Mouse (Mus musculus) midbrain, embryonic 15.5 days (tissue): Measurements from ENCODE around the gene Ly6g6d. TPM values are rescaled to one million over a fixed set of nuclear protein-coding genes. Genes with fewer than 3 reads are reported as not detected.

Experiments used
- ATAC-seq: fragments of 200-750 bp; cut with Nextera tagmentation; replicated peaks from 2 replicates; pipeline ENCODE4 v1.8.0; 2017; ENCODE audit warnings: moderate TSS enrichment
- H3K27ac ChIP-seq: fragments of 300-500 bp; sonication (generic); 2 replicates; pipeline ENCODE4 v1.5.1; 2015; ENCODE audit warnings: mild to moderate bottlenecking, inconsistent platforms
- H3K27me3 ChIP-seq: fragments of 300-500 bp; sonication (generic); replicated peaks from 2 replicates; pipeline ENCODE4 v1.6.1; 2015; ENCODE audit warnings: inconsistent platforms
- H3K36me3 ChIP-seq: fragments of 300-500 bp; sonication (generic); replicated peaks from 2 replicates; pipeline ENCODE4 v1.6.1; 2015; ENCODE audit warnings: inconsistent platforms
- H3K4me1 ChIP-seq: fragments of 300-500 bp; sonication (generic); 2 replicates; pipeline ENCODE4 v1.6.1; 2015; ENCODE audit warnings: inconsistent platforms
- H3K4me2 ChIP-seq: fragments of 300-500 bp; sonication (generic); 2 replicates; pipeline ENCODE4 v1.6.1; 2015; ENCODE audit warnings: inconsistent platforms, mild to moderate bottlenecking, moderate library complexity
- H3K4me3 ChIP-seq: fragments of 300-500 bp; sonication (generic); 2 replicates; pipeline ENCODE4 v1.5.1; 2015; ENCODE audit warnings: mild to moderate bottlenecking, inconsistent platforms
- H3K9ac ChIP-seq: fragments of 300-500 bp; sonication (generic); 2 replicates; pipeline ENCODE4 v1.6.1; 2015; ENCODE audit warnings: mild to moderate bottlenecking, inconsistent platforms
- H3K9me3 ChIP-seq: fragments of 300-500 bp; sonication (generic); 2 replicates; pipeline ENCODE4 v1.6.1; 2016; ENCODE audit warnings: inconsistent platforms
- whole genome bisulfite sequencing: fragments of 180-500 bp; shearing (Covaris S2); methylation state at CpG from one replicate; pipeline ENCODE4 v1.1.7; 2015; ENCODE audit warnings: mixed read lengths; 5-methylcytosine and 5-hydroxymethylcytosine counted together
- polyA plus RNA-seq: library from polyadenylated mRNA; unstranded; fragments of >200 nt; fragmentation: Nextera tagmentation; extraction: Ambion mirVana; gene quantifications from 2 replicates; pipeline ENCODE4 v1.2.1, GENCODE M21; 2015

Gene Ly6g6d
- polyA plus RNA-seq, 1 experiment from 2014 or later, result 1.9 TPM

DNA sequence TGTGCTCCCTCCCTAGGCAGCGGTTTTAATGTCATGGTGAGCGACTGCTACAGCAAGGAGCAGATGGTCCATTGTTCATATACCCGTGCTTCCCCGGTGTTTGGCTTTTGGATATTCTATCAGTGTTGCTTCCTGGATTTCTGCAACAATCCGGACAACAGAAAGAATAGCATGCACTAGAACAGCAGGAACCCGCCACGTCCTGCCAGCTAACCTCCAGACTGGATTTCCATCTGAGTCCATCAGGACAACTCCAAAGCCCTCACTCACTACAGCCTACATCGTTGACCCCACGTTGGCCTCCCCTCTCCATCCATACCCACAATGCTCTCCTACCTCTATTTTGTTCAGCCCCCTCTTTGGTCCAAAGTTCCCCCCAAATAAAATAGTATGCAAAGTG is 33.9 kb upstream of the Ly6g6d start:
- no peaks in the 10 kb centered on the region for H3K9me3 ChIP-seq
- H3K4me1 ChIP-seq, result no peaks in the 10 kb centered on the region
- H3K36me3 ChIP-seq, result peaks cover 13% of the 10 kb centered on the region
- no peak for ATAC-seq
- 74% methylated on average over 9 of the region's 9 CpGs for WGBS
- H3K4me2 ChIP-seq, result no peak overlapping the region
- no peaks in the 10 kb centered on the region for H3K27me3 ChIP-seq
- no peak overlapping the region for H3K9ac ChIP-seq
- no peak overlapping the region for H3K4me3 ChIP-seq
- H3K27ac ChIP-seq, result no peak overlapping the region

DNA sequence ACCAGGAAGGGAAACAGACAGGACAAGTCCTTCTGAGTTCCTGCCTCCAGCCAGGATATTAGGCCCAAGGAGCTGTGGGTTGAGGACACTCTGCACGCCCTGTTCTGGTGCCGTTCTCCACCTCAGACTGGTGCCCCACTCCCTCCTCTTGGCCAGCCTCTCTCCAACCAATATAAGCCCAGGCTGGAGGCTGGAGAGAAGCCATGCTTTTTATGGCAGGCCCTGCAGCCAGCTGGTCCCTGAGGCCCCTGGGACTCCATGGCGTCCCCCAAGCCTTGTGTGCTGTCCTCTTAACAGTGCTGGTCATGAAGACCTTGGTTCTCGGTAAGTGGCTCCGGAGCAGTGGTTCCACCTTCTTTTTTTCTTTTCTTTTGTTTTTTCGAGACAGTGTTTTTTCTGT is 30.2 kb upstream of the Ly6g6d start, which contains the start of gene Ly6g5c:
Ly6g5c (plus strand) TSS at position 183 of the 400 bp plus-strand sequence.
- WGBS, result 82% methylated on average over 6 of the region's 6 CpGs
- no peak within 1 kb of the TSS for H3K9ac ChIP-seq
- H3K36me3 ChIP-seq, result peaks cover 7% of the 10 kb centered on the region; the same call in 1 of the 2 replicates
- peaks cover 6% of the 10 kb centered on the region; the same call in 1 of the 2 replicates for H3K4me1 ChIP-seq
- no peak for ATAC-seq
- no peak within 1 kb of the TSS for H3K27ac ChIP-seq
- no peaks in the 10 kb centered on the region for H3K27me3 ChIP-seq
- H3K9me3 ChIP-seq, result no peaks in the 10 kb centered on the region
- no peak within 1 kb of the TSS for H3K4me2 ChIP-seq
- no peak within 1 kb of the TSS for H3K4me3 ChIP-seq

DNA sequence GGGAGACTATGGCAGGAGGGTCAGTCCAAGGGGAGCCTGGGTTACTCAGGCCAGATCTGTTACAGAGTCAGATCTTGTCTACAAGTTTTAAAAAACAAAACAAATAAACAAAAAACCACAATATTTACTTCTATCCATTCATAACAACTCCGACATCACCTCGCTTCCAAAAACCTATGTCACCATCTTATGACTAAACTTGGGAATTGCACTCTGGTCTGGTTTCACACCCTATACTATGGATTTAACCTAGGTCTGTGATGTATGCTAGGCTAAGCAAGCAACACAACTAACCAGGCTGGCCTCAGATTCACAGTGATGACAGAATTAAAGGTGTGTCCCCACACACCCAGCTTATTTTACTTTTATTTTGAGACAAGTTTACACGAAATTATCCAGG is 28.7 kb upstream of the Ly6g6d start:
- WGBS, result 70% methylated on average over 3 of the region's 3 CpGs
- H3K27ac ChIP-seq, result no peak overlapping the region
- H3K36me3 ChIP-seq, result peaks cover 22% of the 10 kb centered on the region; the same call in 1 of the 2 replicates
- ATAC-seq, result no peak
- H3K27me3 ChIP-seq, result no peaks in the 10 kb centered on the region
- H3K9ac ChIP-seq, result no peak overlapping the region
- H3K9me3 ChIP-seq, result no peaks in the 10 kb centered on the region
- H3K4me1 ChIP-seq, result peaks cover 6% of the 10 kb centered on the region; the same call in 1 of the 2 replicates
- no peak overlapping the region for H3K4me3 ChIP-seq
- H3K4me2 ChIP-seq, result no peak overlapping the region

DNA sequence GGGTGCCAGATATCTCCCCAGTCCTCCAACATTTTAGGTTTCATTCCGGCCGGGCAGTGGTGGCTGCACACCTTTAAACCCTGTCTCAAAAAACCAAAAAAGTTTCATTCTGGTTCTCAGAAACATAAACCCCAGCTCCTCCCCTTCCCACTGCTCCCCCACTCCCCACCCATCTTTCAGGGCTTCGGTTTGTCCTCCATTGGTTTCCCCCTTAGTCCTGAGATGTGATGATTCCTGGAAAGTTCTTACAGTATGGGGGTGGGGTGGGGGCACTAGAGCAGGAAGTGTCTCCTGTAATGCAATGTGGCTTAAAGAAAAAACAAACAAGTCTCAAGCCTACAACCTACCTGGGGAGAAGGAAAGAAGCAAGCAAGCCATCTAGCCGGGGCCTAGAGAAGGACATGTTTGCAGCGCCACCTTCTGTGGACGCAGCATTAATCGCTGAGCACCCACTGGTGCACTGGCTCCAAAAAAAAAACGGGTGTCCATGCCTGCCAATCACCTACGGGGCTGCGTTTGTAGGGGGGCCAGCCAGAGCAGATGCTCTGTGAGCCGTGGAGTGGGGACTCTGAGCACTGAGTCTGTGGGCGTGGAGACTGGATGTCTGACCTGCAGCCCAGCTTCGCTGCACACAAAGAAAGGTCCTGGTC is 28.0 kb upstream of the Ly6g6d start:
- Histone ChIP-seq H3K4me1 (peaks cover 6% of the 10 kb centered on the region; the same call in 1 of the 2 replicates), H3K4me2 (peak overlapping the region; percentile 26), H3K36me3 (peaks cover 28% of the 10 kb centered on the region; the same call in 1 of the 2 replicates), H3K4me3 (no peak overlapping the region), H3K9ac (0 out of 2 replicates have a peak overlapping the region, but pooled peaks have one; percentile 7), H3K27me3 (no peaks in the 10 kb centered on the region), H3K9me3 (no peaks in the 10 kb centered on the region), H3K27ac (no peak overlapping the region)
- 19% methylated on average over 13 of the region's 13 CpGs for WGBS
- no peak for ATAC-seq

DNA sequence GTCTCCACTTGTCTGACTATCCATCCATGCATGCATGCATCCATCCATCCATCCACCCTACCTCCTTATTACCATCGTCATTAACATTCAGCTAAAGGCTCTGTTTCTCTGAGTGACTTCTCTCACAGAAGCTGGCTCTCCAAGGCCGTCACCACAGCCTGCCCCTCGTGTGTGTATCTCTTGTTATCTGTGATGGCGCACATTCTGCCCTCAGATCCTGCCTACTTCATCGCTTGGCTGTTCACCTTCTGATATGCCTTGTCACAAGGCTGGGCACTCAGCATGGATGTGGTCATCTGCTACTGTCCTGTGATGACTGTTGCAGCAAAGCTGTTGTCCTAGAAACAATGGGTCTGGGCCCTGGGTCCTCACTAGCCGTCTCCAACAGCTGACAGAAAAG is 26.9 kb upstream of the Ly6g6d start:
- 72% methylated on average over 6 of the region's 6 CpGs for WGBS
- Histone ChIP-seq H3K4me1 (peaks cover 6% of the 10 kb centered on the region; the same call in 1 of the 2 replicates), H3K4me3 (no peak overlapping the region), H3K27ac (no peak overlapping the region), H3K27me3 (no peaks in the 10 kb centered on the region), H3K36me3 (peaks cover 33% of the 10 kb centered on the region; the same call in 1 of the 2 replicates), H3K9me3 (no peaks in the 10 kb centered on the region), H3K9ac (no peak overlapping the region), H3K4me2 (no peak overlapping the region)
- no peak for ATAC-seq

DNA sequence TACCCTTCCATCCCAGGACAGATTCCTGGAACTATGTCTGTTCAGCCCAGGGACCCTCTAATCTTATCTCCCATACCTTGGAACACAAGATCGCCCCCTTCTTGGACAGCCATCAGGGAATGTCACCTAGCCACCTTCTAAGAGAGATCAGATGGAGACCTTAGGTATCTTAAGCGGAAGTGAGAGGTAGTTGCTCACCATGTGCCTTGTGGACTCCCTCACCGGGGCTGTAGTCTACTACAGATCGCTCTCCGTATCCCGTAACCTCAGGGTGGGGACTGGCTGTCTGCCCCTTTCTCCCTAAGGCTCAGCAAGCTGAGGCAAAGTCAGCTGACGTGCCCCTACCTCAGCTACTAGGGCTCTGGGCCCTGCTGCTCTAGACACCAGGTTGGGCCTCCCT is 26.2 kb upstream of the Ly6g6d start:
- Histone ChIP-seq H3K4me3 (no peak overlapping the region), H3K27ac (no peak overlapping the region), H3K27me3 (no peaks in the 10 kb centered on the region), H3K36me3 (peaks cover 33% of the 10 kb centered on the region; the same call in 1 of the 2 replicates), H3K9me3 (no peaks in the 10 kb centered on the region), H3K4me2 (no peak overlapping the region), H3K9ac (no peak overlapping the region), H3K4me1 (peaks cover 6% of the 10 kb centered on the region; the same call in 1 of the 2 replicates)
- no peak for ATAC-seq
- WGBS, result 94% methylated on average over 7 of the region's 7 CpGs

DNA sequence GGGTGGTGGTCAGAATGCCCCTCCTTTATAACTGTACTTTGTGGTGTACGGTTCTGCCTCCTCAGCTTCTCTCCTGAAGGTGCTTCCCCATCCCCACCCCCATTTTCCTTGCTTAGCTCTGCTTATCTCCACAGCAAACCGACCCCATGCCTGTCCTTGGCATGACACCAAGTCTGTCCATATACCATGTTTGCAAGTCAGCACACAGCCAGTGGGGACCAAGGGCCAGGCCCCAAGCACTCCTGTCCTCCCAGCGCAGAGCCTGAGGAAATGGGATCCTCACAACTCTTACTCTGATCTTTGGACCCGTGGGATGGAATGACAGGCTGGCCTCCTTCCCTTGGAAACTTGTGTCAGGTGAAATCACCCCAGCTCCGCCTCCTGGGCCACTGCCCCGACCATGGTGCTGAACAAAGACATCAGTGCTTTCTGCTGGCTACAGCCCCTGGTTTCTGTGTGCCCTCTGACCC is 25.4 kb upstream of the Ly6g6d start:
- no peak for ATAC-seq
- Histone ChIP-seq H3K27me3 (no peaks in the 10 kb centered on the region), H3K4me1 (peaks cover 6% of the 10 kb centered on the region; the same call in 1 of the 2 replicates), H3K9ac (no peak overlapping the region), H3K27ac (no peak overlapping the region), H3K4me2 (no peak overlapping the region), H3K4me3 (no peak overlapping the region), H3K9me3 (no peaks in the 10 kb centered on the region), H3K36me3 (peaks cover 38% of the 10 kb centered on the region; the same call in 1 of the 2 replicates)
- 71% methylated on average over 6 of the region's 6 CpGs for WGBS

DNA sequence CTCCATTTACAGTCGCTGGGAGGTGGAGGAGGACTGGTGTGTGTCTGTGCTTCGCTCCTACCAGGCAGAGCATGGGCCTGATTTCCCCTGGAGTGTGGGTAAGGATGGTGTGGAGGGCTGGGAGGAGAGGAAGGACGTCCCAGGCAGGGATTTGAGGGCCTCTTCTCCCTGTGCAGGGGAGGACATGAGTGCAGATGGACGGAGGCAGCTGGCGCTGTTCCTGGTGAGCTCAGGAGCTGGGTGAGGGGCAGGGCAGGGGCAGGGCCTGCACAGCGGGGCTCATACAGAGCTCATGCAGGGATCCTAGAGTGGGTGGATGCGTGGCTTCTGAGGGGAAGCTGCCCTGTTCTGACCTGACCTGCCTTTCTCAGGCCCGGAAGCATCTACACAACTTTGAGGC is 24.4 kb upstream of the Ly6g6d start:
- 68% methylated on average over 8 of the region's 8 CpGs for WGBS
- H3K36me3 ChIP-seq, result peaks cover 39% of the 10 kb centered on the region; the same call in 1 of the 2 replicates
- no peaks in the 10 kb centered on the region for H3K9me3 ChIP-seq
- no peak overlapping the region for H3K4me3 ChIP-seq
- H3K9ac ChIP-seq, result no peak overlapping the region
- H3K4me1 ChIP-seq, result peaks cover 6% of the 10 kb centered on the region; the same call in 1 of the 2 replicates
- H3K27ac ChIP-seq, result no peak overlapping the region
- no peak for ATAC-seq
- H3K4me2 ChIP-seq, result no peak overlapping the region
- H3K27me3 ChIP-seq, result no peaks in the 10 kb centered on the region

DNA sequence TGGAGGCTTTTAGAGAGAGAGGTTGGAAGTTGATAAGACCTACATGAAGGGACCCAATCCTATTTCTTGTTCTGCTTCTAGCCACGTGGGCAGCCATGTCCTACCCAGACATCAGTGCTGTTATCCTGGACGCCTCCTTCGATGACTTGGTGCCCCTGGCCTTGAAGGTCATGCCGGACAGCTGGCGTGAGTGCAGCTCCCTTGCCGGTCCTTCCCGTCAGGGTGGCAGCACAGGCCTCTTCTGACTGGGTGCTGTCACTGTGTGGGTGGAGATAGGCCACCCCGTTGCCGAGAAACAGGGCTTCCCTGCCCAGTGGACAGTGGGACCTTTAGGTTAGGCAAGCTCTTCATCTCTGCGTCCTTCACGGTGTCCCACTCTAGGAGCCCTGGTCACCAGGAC is 23.3 kb upstream of the Ly6g6d start:
- Histone ChIP-seq H3K4me3 (no peak overlapping the region), H3K27ac (no peak overlapping the region), H3K4me2 (no peak overlapping the region), H3K36me3 (peaks cover 50% of the 10 kb centered on the region), H3K4me1 (peaks cover 6% of the 10 kb centered on the region; the same call in 1 of the 2 replicates), H3K9ac (no peak overlapping the region), H3K9me3 (no peaks in the 10 kb centered on the region), H3K27me3 (no peaks in the 10 kb centered on the region)
- ATAC-seq, result no peak
- 90% methylated on average over 11 of the region's 11 CpGs for WGBS

DNA sequence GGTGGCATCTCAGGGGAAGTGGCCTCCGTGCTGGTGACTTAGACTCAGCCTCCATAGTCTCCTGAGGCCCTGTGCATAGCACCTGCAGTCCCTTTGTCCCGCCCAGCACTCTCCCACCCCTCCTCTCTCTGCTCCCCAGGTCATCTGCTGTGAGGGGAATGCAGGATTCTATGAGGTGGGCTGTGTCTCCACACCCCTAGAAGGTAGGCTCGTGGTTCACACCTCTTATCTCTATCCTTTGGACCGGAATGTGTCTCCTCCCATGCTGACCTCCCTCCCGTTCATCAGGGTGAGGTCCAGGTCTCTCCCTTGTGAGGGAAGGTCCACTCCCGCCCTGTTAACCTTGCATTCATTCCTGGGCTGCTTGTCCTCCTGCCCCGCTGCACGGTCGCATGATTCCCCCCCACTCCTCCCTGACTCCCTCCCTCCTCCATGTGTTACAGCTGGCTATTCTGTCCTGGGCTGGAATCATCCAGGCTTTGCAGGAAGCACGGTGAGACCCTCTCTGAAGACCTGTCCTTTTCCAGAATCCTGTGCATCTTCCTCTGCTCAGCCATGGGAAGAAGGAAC is 22.4 kb upstream of the Ly6g6d start:
- no peak for ATAC-seq
- H3K27me3 ChIP-seq, result no peaks in the 10 kb centered on the region
- H3K4me3 ChIP-seq, result no peak overlapping the region
- H3K36me3 ChIP-seq, result peaks cover 50% of the 10 kb centered on the region
- no peaks in the 10 kb centered on the region for H3K4me1 ChIP-seq
- H3K27ac ChIP-seq, result no peak overlapping the region
- 76% methylated on average over 10 of the region's 10 CpGs for WGBS
- H3K9me3 ChIP-seq, result no peaks in the 10 kb centered on the region
- no peak overlapping the region for H3K4me2 ChIP-seq
- H3K9ac ChIP-seq, result no peak overlapping the region

DNA sequence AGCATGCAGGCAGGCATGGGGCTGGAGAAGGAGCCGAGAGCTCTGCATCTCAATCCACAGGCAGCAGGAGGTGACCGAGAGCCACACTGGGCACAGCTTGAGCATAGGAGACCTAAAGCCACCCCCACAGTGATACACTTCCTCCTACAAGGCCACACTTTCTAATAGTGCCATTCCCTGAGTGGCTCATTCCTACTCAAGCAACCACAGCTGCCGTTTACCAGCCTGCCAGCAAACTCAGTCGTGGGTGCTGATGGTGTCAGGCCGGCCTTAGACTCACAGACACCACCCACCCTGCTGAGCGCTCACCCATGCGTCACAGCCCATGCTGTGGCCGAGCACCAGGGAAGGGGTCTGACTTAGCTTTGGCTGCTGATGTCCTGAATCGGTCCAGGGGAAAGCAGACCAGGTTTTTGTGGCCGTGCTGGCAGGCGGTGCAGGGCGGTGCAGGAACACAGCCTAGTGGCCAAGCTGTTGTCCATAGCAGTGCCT is 19.3 kb upstream of the Ly6g6d start:
- no peak overlapping the region for H3K4me2 ChIP-seq
- H3K27ac ChIP-seq, result no peak overlapping the region
- no peak overlapping the region for H3K4me3 ChIP-seq
- no peak for ATAC-seq
- 70% methylated on average over 12 of the region's 12 CpGs for WGBS
- peaks cover 39% of the 10 kb centered on the region for H3K36me3 ChIP-seq
- no peak overlapping the region for H3K9ac ChIP-seq
- H3K9me3 ChIP-seq, result no peaks in the 10 kb centered on the region
- H3K4me1 ChIP-seq, result no peaks in the 10 kb centered on the region
- H3K27me3 ChIP-seq, result no peaks in the 10 kb centered on the region

DNA sequence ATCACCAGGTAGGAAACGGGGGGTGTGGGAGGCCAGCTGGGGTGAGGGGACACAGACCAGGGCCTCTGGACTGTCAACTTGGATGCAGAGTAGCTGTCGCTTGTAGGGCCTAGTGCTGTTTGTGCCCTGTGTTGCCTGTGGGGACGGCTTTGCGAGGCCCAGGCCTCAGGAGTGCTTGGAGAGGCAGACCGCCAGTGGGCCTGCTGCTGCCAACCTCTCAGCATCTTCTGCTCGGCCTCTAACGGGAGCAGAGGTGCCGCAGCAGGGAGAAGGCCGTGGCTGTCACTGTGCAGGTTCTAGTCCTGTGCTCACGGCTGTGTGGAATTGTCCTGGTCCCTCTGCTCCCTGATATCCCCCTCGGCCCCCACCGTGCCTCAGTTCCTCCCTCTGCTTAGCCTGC is 18.7 kb upstream of the Ly6g6d start:
- ATAC-seq, result no peak
- no peaks in the 10 kb centered on the region for H3K4me1 ChIP-seq
- no peaks in the 10 kb centered on the region for H3K9me3 ChIP-seq
- no peak overlapping the region for H3K9ac ChIP-seq
- H3K4me2 ChIP-seq, result no peak overlapping the region
- H3K27ac ChIP-seq, result no peak overlapping the region
- WGBS, result 78% methylated on average over 12 of the region's 12 CpGs
- no peak overlapping the region for H3K4me3 ChIP-seq
- H3K36me3 ChIP-seq, result peaks cover 33% of the 10 kb centered on the region
- H3K27me3 ChIP-seq, result no peaks in the 10 kb centered on the region
